Mouse (Mus musculus): ENCODE data around the gene Olfr985.

Gene Olfr985

DNA sequence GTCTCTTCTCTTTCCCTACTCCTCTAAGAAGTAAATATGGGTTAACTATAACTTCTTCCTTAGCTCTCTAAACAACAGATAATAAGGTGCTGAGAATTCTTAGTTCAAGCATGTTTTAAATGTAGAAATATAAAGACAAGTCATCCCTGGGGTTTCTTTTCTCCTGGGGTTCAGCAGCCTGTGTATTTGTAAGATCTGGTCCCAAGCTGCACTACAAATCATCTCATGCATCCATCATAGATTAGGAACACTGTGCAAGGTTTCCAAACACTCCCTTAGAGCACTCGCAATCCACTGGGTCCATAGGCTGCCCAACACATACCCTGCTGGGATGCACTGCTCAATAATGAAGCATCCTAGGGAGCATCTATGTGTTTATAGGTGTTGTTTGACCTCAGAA is at the start of gene Olfr985:
Olfr985 (minus strand) TSS at position 101 of the 400 bp plus-strand sequence.
- in situ Hi-C loops (cut with MseI, MboI), result no loop called here

DNA sequence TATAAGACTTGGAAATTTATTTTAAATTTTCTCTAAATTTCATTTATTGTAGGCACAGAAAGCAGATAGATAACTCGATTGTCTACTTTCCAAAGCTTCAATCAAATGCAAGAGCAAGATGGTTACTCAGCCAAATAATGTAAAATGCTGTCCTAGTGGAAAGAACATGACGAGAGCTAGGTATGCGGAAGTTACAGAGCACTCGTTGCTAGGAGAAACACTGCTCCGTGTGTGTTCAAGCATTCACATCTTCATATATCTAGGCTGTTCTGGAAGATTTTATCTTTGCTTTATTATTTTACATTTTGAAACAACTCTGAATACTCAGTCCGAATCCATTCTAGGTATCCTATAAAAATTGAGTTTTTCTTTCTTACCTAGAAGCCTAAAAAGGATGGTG is 47.0 kb upstream of the Olfr985 start:
- in situ Hi-C loops (cut with MseI, MboI), result no loop called here

GRCm38 (mm10) chr9:40166446-40166845 is 36.5 kb upstream of the Olfr985 start:
- in situ Hi-C loops (cut with MseI, MboI), result no loop called here

- in situ Hi-C loops (cut with MseI, MboI), result no loop called here
Observed at GRCm38 (mm10) chr9:40155118-40155644, 25.2 kb upstream of the Olfr985 start.

- in situ Hi-C loops (cut with MseI, MboI), result no loop called here
Observed at GRCm38 (mm10) chr9:40141544-40141943, 11.6 kb upstream of the Olfr985 start.

GRCm38 (mm10) chr9:40139484-40139883 is 9.5 kb upstream of the Olfr985 start:
- in situ Hi-C loops (cut with MseI, MboI), result no loop called here

DNA sequence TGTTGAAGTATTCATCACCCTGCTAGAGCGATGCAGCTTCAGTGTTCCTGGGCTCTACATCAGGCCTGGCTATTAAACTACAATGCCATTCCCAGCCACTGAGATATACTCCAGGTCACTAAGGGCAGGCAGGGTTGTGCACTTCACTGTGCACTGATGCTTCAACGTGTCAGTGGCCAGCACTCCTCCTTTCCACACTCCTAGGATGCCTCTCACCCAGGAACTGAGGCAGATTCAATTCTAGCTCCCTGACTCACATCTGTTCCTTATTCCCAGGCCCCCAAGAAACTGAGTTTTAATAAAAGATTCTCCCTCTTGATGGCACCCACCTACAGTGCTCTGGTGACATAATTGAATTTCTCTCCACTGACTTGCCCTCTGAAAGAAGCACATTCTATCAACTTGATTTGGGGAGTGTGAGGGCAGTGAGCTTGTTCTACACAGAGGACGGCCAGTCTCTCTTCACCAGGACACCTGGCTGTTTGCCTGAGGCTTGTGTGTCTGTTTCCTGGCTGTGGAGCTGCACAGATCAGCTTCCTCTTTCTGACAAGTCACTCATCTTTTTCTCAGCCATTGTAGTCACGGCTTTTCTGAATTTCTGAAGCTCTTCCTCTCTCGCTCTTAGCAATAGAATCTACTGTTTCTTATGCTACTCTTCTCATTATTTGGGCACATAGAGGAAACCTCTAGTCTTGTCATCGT is 7.2 kb upstream of the Olfr985 start:
- in situ Hi-C loops (cut with MseI, MboI), result no loop called here

DNA sequence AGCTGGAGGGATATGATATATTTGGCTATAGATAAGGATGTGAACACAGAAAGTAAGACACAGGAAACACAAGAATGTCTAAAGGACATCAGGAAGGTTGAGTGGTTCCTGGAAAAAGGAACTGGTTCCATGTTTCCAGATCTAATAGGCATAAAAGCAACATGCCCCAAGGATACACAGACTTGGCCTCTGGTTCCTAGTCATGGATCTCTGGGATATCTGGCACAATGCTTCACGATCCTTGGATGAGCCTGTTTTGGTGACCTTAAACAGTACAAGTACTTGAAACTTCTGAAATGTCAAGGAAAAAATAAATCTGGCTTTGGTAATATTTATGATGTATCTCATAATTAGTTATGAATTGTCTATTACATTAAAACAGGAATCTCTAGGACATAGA is 572 bp upstream of the Olfr985 start:
- in situ Hi-C loops (cut with MseI, MboI), result no loop called here

DNA sequence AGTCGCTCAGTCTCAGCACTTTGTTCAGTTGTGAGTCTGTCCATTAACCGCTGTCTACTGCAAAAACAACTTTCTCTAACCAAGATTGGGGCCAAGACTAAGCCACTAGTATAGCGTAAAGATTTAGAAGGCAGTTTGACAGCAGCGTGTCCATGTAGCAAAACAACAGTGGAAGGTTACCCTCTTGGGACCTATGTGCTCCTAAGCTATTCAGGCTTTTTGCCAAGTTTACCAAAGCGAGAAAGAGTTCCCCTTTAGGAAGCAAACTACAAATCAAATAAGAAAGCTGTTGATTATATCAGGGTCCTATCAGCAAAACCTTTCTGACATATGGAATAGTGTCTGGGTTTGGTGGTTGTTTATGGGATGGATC is 12.7 kb downstream of the Olfr985 start:
- in situ Hi-C loops (cut with MseI, MboI), result no loop called here

DNA sequence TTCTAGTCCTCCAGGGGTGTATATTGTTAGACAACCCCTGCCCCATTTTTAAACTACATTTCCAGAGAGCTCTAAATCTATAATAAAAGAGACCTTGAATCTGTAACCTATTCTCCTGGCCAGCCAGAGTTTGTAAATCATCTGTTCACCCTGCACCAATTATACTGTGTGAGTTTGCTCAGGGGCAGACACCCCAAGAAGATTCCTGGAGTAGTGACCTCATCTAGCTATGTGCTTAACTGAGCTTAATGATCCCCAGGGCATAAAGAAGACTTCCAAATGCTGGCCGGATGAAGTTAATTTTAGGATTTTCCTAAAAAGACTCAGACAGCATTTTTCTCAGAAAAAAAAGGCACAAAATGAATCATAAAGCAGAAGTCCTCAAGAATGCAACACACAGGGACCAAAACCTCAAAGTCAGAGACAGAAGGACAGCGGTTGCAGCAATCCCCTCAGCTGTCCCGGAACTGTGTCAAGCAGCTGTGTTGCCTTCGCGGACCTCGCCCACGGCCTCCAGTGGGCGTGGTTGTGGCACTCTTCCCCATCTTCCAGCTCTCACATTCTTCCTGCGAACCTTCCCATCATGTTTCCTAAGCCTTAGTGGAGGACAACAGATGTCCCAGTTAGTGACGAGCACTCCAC is 13.2 kb downstream of the Olfr985 start:
- in situ Hi-C loops (cut with MseI, MboI), result no loop called here

- in situ Hi-C loops (cut with MseI, MboI), result no loop called here
Observed at GRCm38 (mm10) chr9:40114106-40114505, 15.9 kb downstream of the Olfr985 start, which contains the start of gene Olfr984. Olfr984 (minus strand) TSS chr9:40114206.

DNA sequence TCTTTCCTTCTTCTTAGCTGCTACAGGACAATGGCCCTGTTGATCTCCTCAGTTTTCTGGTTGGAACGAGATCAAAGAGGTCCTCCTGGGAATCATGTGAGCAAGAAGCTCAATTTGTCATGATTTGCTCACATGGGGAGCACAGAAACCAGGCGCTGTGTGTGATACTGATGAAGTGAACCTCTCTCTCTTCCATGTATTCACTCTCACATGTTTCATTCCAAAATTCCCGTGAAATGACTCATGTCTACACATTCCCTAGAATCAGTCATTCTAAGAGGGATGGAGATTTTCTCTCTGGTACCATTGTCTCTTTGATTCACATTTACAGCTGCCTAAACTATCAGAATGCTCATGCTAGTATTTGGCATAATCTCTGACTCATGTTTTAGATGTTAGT is 35.2 kb downstream of the Olfr985 start:
- in situ Hi-C loops (cut with MseI, MboI), result no loop called here

GRCm38 (mm10) chr9:40093495-40093894 is 36.5 kb downstream of the Olfr985 start, which contains the start of gene Olfr983:
Olfr983 (minus strand) TSS chr9:40093595.
- in situ Hi-C loops (cut with MseI, MboI), result no loop called here
